Mouse (Mus musculus): ENCODE data around the gene Mpp3. TPM values are rescaled to one million over a fixed set of nuclear protein-coding genes. Genes with fewer than 3 reads are reported as not detected.
A peak's percentile ranks its signal among the peaks of the same experiment; 100 is the strongest.

The Mpp3 gene
- polyA plus RNA-seq, 1 experiment from 2014 or later = 0.24 TPM

- Histone ChIP-seq H3K4me3 (replicated peaks) (peak overlapping the region; percentile 56), H3K27ac (replicated peaks) (no peak overlapping the region), H3K4me1 (replicated peaks) (peaks cover 31% of the 10 kb centered on the region), H3K4me2 (peak overlapping the region; percentile 81), H3K27me3 (peaks cover 85% of the 10 kb centered on the region), H3K36me3 (replicated peaks) (no peaks in the 10 kb centered on the region), H3K9me3 (replicated peaks) (no peaks in the 10 kb centered on the region), H3K9ac (peak overlapping the region; percentile 18; the same call in 1 of the 2 replicates)
- no peak for ATAC-seq (ENCODE audit: insufficient read depth)
- WGBS (ENCODE audit: insufficient replicate concordance) = 5% methylated on average over 23 of the region's 23 CpGs
These were observed 2.1 kb downstream of the Mpp3 start for GRCm38 (mm10) chr11:102025991-102026660.

GRCm38 (mm10) chr11:102025354-102025753 lies 2.9 kb downstream of the Mpp3 start:
- Histone ChIP-seq H3K4me1 (replicated peaks) (peaks cover 30% of the 10 kb centered on the region), H3K27ac (replicated peaks) (no peak overlapping the region), H3K27me3 (peaks cover 81% of the 10 kb centered on the region), H3K9me3 (replicated peaks) (no peaks in the 10 kb centered on the region), H3K4me3 (replicated peaks) (no peak overlapping the region), H3K9ac (no peak overlapping the region), H3K36me3 (replicated peaks) (no peaks in the 10 kb centered on the region), H3K4me2 (no peak overlapping the region)
- no peak for ATAC-seq (ENCODE audit: insufficient read depth)
- 44% methylated on average over 7 of the region's 7 CpGs for WGBS (ENCODE audit: insufficient replicate concordance)

GRCm38 (mm10) chr11:102024875-102025274 lies 3.4 kb downstream of the Mpp3 start:
- no peak overlapping the region for H3K27ac ChIP-seq (replicated peaks)
- 59% methylated on average over 4 of the region's 4 CpGs for WGBS (ENCODE audit: insufficient replicate concordance)
- no peaks in the 10 kb centered on the region for H3K9me3 ChIP-seq (replicated peaks)
- ATAC-seq (ENCODE audit: insufficient read depth) = no peak
- no peak overlapping the region for H3K9ac ChIP-seq
- no peak overlapping the region for H3K4me3 ChIP-seq (replicated peaks)
- no peak overlapping the region for H3K4me2 ChIP-seq
- peaks cover 25% of the 10 kb centered on the region for H3K4me1 ChIP-seq (replicated peaks)
- no peaks in the 10 kb centered on the region for H3K36me3 ChIP-seq (replicated peaks)
- H3K27me3 ChIP-seq = peaks cover 77% of the 10 kb centered on the region

GRCm38 (mm10) chr11:102024084-102024758 lies 4.0 kb downstream of the Mpp3 start:
- H3K36me3 ChIP-seq (replicated peaks) = no peaks in the 10 kb centered on the region
- H3K27me3 ChIP-seq = peaks cover 72% of the 10 kb centered on the region
- H3K9me3 ChIP-seq (replicated peaks) = no peaks in the 10 kb centered on the region
- H3K4me2 ChIP-seq = no peak overlapping the region
- no peak overlapping the region for H3K4me3 ChIP-seq (replicated peaks)
- WGBS (ENCODE audit: insufficient replicate concordance) = 72% methylated on average over 6 of the region's 6 CpGs
- no peak overlapping the region for H3K27ac ChIP-seq (replicated peaks)
- no peak overlapping the region for H3K9ac ChIP-seq
- ATAC-seq (ENCODE audit: insufficient read depth) = no peak
- peaks cover 21% of the 10 kb centered on the region for H3K4me1 ChIP-seq (replicated peaks)

GRCm38 (mm10) chr11:102023406-102023805 lies 4.9 kb downstream of the Mpp3 start:
- no peaks in the 10 kb centered on the region for H3K9me3 ChIP-seq (replicated peaks)
- H3K4me2 ChIP-seq = no peak overlapping the region
- H3K9ac ChIP-seq = no peak overlapping the region
- H3K27ac ChIP-seq (replicated peaks) = no peak overlapping the region
- H3K27me3 ChIP-seq = peaks cover 65% of the 10 kb centered on the region
- 72% methylated on average over 13 of the region's 13 CpGs for WGBS (ENCODE audit: insufficient replicate concordance)
- H3K4me1 ChIP-seq (replicated peaks) = peaks cover 17% of the 10 kb centered on the region
- ATAC-seq (ENCODE audit: insufficient read depth) = no peak
- no peaks in the 10 kb centered on the region for H3K36me3 ChIP-seq (replicated peaks)
- no peak overlapping the region for H3K4me3 ChIP-seq (replicated peaks)

- Histone ChIP-seq H3K9ac (no peak overlapping the region), H3K4me1 (replicated peaks) (peaks cover 2% of the 10 kb centered on the region), H3K9me3 (replicated peaks) (no peaks in the 10 kb centered on the region), H3K36me3 (replicated peaks) (no peaks in the 10 kb centered on the region), H3K4me2 (no peak overlapping the region), H3K27ac (replicated peaks) (no peak overlapping the region), H3K4me3 (replicated peaks) (no peak overlapping the region), H3K27me3 (peaks cover 43% of the 10 kb centered on the region)
- ATAC-seq (ENCODE audit: insufficient read depth) = no peak
- WGBS (ENCODE audit: insufficient replicate concordance) = 63% methylated on average over 5 of the region's 5 CpGs
These were observed 7.1 kb downstream of the Mpp3 start for GRCm38 (mm10) chr11:102021196-102021595.

GRCm38 (mm10) chr11:102019736-102020135 lies 8.5 kb downstream of the Mpp3 start:
- no peaks in the 10 kb centered on the region for H3K4me1 ChIP-seq (replicated peaks)
- H3K4me3 ChIP-seq (replicated peaks) = no peak overlapping the region
- no peaks in the 10 kb centered on the region for H3K36me3 ChIP-seq (replicated peaks)
- WGBS (ENCODE audit: insufficient replicate concordance) = 60% methylated on average over 9 of the region's 9 CpGs
- ATAC-seq (ENCODE audit: insufficient read depth) = no peak
- H3K27me3 ChIP-seq = peaks cover 29% of the 10 kb centered on the region
- no peaks in the 10 kb centered on the region for H3K9me3 ChIP-seq (replicated peaks)
- no peak overlapping the region for H3K27ac ChIP-seq (replicated peaks)
- H3K4me2 ChIP-seq = no peak overlapping the region
- no peak overlapping the region for H3K9ac ChIP-seq

GRCm38 (mm10) chr11:102016136-102016535 lies 12.1 kb downstream of the Mpp3 start:
- 71% methylated on average over 1 of the region's 1 CpGs for WGBS (ENCODE audit: insufficient replicate concordance)
- H3K27me3 ChIP-seq = no peaks in the 10 kb centered on the region; the same call in 1 of the 2 replicates
- no peaks in the 10 kb centered on the region for H3K9me3 ChIP-seq (replicated peaks)
- no peaks in the 10 kb centered on the region for H3K36me3 ChIP-seq (replicated peaks)
- no peaks in the 10 kb centered on the region for H3K4me1 ChIP-seq (replicated peaks)
- ATAC-seq (ENCODE audit: insufficient read depth) = no peak
- H3K4me3 ChIP-seq (replicated peaks) = no peak overlapping the region
- H3K27ac ChIP-seq (replicated peaks) = no peak overlapping the region
- no peak overlapping the region for H3K9ac ChIP-seq
- no peak overlapping the region for H3K4me2 ChIP-seq

GRCm38 (mm10) chr11:102015472-102015871 lies 12.8 kb downstream of the Mpp3 start:
- Histone ChIP-seq H3K4me3 (replicated peaks) (no peak overlapping the region), H3K27me3 (no peaks in the 10 kb centered on the region; the same call in 1 of the 2 replicates), H3K9me3 (replicated peaks) (no peaks in the 10 kb centered on the region), H3K36me3 (replicated peaks) (no peaks in the 10 kb centered on the region), H3K27ac (replicated peaks) (no peak overlapping the region), H3K4me2 (no peak overlapping the region), H3K4me1 (replicated peaks) (no peaks in the 10 kb centered on the region), H3K9ac (no peak overlapping the region)
- ATAC-seq (ENCODE audit: insufficient read depth) = no peak
- 54% methylated on average over 6 of the region's 6 CpGs for WGBS (ENCODE audit: insufficient replicate concordance)

- H3K27me3 ChIP-seq = no peaks in the 10 kb centered on the region
- no peaks in the 10 kb centered on the region for H3K9me3 ChIP-seq (replicated peaks)
- no peak overlapping the region for H3K27ac ChIP-seq (replicated peaks)
- WGBS (ENCODE audit: insufficient replicate concordance) = 65% methylated on average over 8 of the region's 8 CpGs
- H3K4me2 ChIP-seq = no peak overlapping the region
- no peak for ATAC-seq (ENCODE audit: insufficient read depth)
- H3K9ac ChIP-seq = no peak overlapping the region
- no peak overlapping the region for H3K4me3 ChIP-seq (replicated peaks)
- no peaks in the 10 kb centered on the region for H3K36me3 ChIP-seq (replicated peaks)
- no peaks in the 10 kb centered on the region for H3K4me1 ChIP-seq (replicated peaks)
These were observed 15.1 kb downstream of the Mpp3 start for GRCm38 (mm10) chr11:102013201-102013600.

- Histone ChIP-seq H3K27ac (replicated peaks) (no peak overlapping the region), H3K9ac (no peak overlapping the region), H3K4me3 (replicated peaks) (no peak overlapping the region), H3K36me3 (replicated peaks) (no peaks in the 10 kb centered on the region), H3K4me1 (replicated peaks) (no peaks in the 10 kb centered on the region), H3K4me2 (no peak overlapping the region), H3K27me3 (no peaks in the 10 kb centered on the region), H3K9me3 (replicated peaks) (no peaks in the 10 kb centered on the region)
- ATAC-seq (ENCODE audit: insufficient read depth) = no peak
- WGBS (ENCODE audit: insufficient replicate concordance) = 63% methylated on average over 8 of the region's 8 CpGs
These were observed 16.8 kb downstream of the Mpp3 start for GRCm38 (mm10) chr11:102011510-102011909.

Data from liver, embryonic 15.5 days (tissue).